Mouse (Mus musculus): ENCODE data around the gene Hs3st3a1.

GRCm38 (mm10) chr11:64549955-64550354, 114.8 kb downstream of the Hs3st3a1 start:
- TF ChIP-seq CTCF (IDR thresholded peaks at IDR 0.05; ENCODE audit: low read depth) (no peak), EP300 (IDR thresholded peaks at IDR 0.05; ENCODE audit: low read depth) (no peak)

All from heart, postnatal 0 days (tissue).